Mouse (Mus musculus): ENCODE measurements around the gene Sephs2.
A peak's percentile ranks its signal among the peaks of the same experiment; 100 is the strongest.

The Sephs2 gene

DNA sequence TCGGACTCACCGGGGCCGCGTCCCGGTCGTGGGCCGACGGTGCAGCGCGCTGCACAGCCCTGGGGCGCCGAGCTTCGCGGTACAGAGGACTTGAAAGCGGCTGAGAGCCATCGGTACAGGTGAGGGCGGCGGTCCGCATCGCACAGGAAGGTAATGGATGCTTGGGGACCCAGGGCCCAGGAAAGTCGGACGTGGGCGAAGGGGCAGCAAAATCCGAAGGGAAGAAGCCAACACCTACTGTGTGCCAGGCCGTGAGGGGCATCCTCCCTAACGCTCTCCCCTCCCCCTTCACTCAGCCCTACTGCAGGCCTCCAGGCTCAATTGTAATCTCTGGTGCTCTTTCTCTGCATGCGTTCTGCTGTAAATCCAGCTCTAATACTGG lies 40.5 kb downstream of the Sephs2 start:
- no peak for DNase-seq (ENCODE audit: low read depth, low spot score)

GRCm38 (mm10) chr7:127232622-127233367 lies 41.1 kb downstream of the Sephs2 start, which contains the start of the genes Zfp553 and Sept1:
Zfp553 (plus strand) TSS chr7:127233061.
Sept1 (minus strand) TSS chr7:127233130.
- DNase-seq (ENCODE audit: low read depth, low spot score) = peak; percentile 75

GRCm38 (mm10) chr7:127231826-127232621 lies 41.8 kb downstream of the Sephs2 start:
- no peak for DNase-seq (ENCODE audit: low read depth, low spot score)

- no peak for DNase-seq (ENCODE audit: low read depth, low spot score)
These were observed 42.5 kb downstream of the Sephs2 start for GRCm38 (mm10) chr7:127231376-127231775.

DNA sequence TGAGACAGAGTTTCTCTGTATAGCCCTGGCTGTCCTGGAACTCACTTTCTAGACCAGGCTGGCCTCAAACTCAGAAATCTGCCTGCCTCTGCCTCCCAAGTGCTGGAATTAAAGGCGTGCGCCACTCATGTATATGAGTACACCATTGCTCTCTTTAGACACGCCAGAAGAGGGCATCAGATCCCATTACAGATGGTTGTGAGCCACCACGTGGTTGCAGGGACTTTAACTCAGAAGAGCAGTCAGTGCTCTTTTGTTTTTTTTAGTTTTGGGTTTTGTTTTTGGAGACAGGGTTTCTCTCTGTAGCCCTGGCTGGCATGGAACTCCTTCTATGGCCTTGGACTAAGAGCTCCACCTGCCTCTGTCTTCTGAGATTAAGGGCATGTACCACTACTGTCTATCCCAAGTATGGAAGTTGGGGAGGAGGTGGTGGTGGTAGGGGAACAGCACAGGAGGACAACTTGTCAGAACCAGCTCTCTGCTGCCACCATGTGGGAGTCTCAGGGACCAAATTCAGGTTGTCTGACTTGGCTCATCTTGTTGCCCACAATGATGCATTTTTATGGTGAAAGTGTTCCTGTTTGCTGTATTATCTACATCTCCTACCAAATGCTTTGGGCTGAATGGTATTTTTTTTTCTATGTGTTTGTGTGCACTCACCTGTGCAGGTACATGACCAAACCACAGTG lies 45.1 kb downstream of the Sephs2 start:
- DNase-seq (ENCODE audit: low read depth, low spot score) = peak; percentile 65

DNA sequence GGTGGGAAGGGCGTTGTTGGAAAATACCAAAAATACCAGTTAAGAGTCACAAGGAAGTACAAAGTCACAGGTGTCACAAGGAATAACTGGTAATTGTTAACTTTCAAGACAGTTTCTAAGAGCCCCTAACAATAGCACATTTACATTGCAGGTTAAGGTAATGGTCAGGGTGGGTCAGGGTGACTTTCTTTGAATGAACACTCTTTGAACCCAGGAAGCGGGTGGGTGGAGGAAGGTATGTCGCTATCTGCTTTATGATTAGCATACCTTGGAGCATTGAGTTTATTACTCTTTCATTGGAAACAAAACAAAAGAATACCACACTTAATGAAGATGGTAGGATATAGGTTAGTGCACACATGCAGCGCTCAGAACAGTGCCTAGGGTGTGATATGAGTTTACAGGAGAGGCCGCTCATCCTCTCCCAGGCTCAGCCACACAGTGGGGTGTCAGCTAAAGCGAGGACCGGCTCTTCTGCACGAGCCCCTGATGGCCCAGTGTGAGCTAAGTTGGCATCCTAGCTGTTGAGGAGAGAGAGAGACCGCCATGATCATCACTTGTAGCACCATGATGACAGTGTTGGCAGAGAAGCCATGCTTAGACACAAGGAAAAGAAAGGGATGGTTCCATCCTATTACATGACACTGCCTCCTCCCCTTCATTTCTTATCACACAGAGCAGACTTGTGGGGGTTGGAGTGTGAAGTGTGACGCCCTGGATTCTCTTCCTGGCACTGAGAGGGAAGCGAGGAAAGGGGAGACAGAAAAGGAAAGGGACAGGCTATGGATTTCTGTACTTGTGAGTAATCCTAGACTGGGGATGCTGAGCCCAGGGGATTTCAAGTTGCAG lies 48.5 kb downstream of the Sephs2 start:
- DNase-seq (ENCODE audit: low read depth, low spot score) = no peak

GRCm38 (mm10) chr7:127224616-127225015 lies 49.2 kb downstream of the Sephs2 start:
- DNase-seq (ENCODE audit: low read depth, low spot score) = no peak

GRCm38 (mm10) chr7:127223515-127224478 lies 50.1 kb downstream of the Sephs2 start:
- DNase-seq (ENCODE audit: low read depth, low spot score) = no peak

DNA sequence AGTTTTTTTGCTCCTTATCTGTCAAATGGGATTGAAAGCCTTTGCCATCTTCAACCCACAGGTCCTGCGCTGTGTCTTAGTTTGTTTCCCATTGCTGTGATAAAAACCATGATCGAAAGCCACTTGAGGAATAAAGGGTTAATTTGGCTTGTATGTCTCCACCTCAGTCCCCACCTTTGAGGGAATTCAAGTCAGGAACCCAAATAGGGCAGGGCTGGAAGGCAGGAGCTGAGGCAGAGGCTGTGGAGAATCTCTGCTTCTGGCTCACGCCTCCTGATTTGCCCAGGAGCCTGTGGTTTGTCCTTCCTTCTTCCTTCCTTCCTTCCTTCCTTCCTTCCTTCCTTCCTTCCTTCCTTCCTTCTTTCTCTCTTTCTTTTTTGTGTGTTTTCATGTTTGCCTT lies 50.7 kb downstream of the Sephs2 start:
- DNase-seq (ENCODE audit: low read depth, low spot score) = no peak
